Mouse (Mus musculus): Measurements from ENCODE around the gene Pnma1. TPM values are rescaled to one million over a fixed set of nuclear protein-coding genes. Genes with fewer than 3 reads are reported as not detected.

The Pnma1 gene
- total and polyA plus RNA-seq, 3 experiments: 0.13 to 0.30 TPM; not detected in 1

DNA sequence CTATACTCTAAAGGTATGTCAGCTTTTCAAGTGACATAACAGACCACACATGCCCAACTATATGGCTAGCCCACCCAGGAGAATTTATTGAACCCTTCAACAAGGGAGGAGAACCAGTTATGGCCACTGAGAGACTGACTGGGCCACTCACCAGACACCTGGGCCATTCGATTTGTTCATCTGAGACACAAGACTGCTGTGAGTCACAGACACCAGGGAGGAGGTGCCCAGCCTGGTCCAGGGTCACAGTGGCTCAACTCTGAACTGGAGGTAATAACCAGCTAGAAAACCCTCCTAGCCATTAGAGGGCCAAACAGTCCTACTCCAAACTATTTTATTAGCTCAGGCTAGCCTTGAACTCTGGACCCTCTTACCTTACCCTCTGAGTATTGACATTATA lies 29.8 kb upstream of the Pnma1 start:
- Histone ChIP-seq H3K36me3 (replicated peaks in 1 of 2; ENCODE audit: control insufficient read depth in 1 of 2, insufficient read depth in 1 of 2, low read length in 1 of 2) (peaks cover 11 to 41% of the 10 kb centered on the region in 2 experiments), H3K9me3 (replicated peaks; ENCODE audit: low read length) (no peaks in the 10 kb centered on the region), H3K4me2 (ENCODE audit: insufficient read depth, low read depth, poor library complexity, severe bottlenecking) (no peak overlapping the region), H3K79me2 (replicated peaks; ENCODE audit: control insufficient read depth, extremely low read depth, insufficient read depth, poor library complexity, severe bottlenecking) (peaks cover 23% of the 10 kb centered on the region), H3K9ac (ENCODE audit: insufficient read depth, low read depth) (no peak overlapping the region), H3K27ac (ENCODE audit: insufficient read depth, low read depth) (no peak overlapping the region), H3K27me3 (replicated peaks) (no peaks in the 10 kb centered on the region), H3K4me3 (replicated peaks in 1 of 3; ENCODE audit: low read depth in 2 of 3, low read length in 2 of 3, poor library complexity in 1 of 3) (no peak overlapping the region), H3K4me1 (ENCODE audit: control insufficient read depth in 1 of 2, insufficient read depth in 2 of 2) (peaks cover 37 to 92% of the 10 kb centered on the region in 2 experiments)
- TF ChIP-seq SIN3A (IDR thresholded peaks at IDR 0.05; ENCODE audit: low read length): no peak
- no peak for TF ChIP-seq MAFK (IDR thresholded peaks at IDR 0.05; ENCODE audit: insufficient replicate concordance, low read length)
- TF ChIP-seq KAT2A (IDR thresholded peaks at IDR 0.05; ENCODE audit: insufficient replicate concordance, low read length): no peak
- no peak for TF ChIP-seq POLR2A (IDR thresholded peaks at IDR 0.05; ENCODE audit: low read depth, low read length)
- TF ChIP-seq E2F4 (IDR thresholded peaks at IDR 0.05; ENCODE audit: insufficient replicate concordance, low read depth, low read length): no peak
- no peak for TF ChIP-seq USF2 (conservative IDR thresholded peaks at IDR 0.05; ENCODE audit: low read depth, low read length)
- dilution Hi-C loops (cut with MboI; ENCODE audit: extremely low pct_ligation_motif_present, extremely low pct_unique_long_range_greater_than_20kb, low sequenced_read_pairs): no loop called here
- in situ Hi-C loops (cut with MboI; ENCODE audit: low pct_ligation_motif_present, low pct_unique_long_range_greater_than_20kb, low sequenced_read_pairs): no loop called here
- no peak for DNase-seq (ENCODE audit: extremely low read depth)

DNA sequence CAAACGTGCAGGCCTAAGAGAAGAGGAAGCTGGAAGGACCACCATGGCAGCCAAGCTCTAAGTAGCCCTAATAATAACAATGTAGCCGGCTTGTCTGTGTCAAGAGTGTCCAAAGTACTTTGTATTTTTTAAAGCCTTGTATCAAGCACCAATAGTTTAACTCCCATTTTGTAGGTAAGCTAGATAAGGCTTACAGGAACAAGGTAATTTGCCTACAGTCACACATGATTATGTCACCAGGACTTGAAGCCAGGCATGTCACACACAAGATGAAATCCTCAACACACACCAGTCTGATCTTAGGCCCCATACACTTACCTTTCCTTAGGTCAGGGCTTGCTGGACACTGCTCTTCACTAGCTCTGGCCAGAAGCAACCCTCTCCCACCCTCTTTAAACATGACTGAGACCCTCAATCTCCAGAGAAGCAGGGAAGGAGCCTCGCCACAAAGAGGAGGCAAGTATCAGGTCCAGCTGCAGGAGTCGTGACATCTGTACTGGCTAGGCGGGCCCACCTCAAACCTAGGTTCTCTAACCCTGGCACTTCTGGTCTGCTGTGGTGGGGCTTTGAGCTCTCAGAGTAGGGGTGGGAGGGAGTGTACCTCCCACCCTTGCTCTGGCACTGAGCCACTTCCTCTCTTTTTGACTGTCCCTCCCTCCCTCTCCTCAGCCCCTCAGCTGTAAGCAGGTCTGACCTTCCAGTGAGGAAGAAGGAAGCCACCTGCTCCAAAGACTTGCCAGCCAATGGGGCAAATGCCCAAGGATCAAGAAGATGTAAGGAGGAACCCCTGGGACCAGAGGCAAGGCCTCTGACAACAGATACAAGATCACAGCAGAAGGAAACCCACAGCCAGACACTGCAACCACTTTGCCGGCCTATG lies 28.8 kb upstream of the Pnma1 start:
- no peaks in the 10 kb centered on the region for H3K27me3 ChIP-seq (replicated peaks)
- in situ Hi-C loops (cut with MboI; ENCODE audit: low pct_ligation_motif_present, low pct_unique_long_range_greater_than_20kb, low sequenced_read_pairs) (no loop called here), dilution Hi-C loops (cut with MboI; ENCODE audit: extremely low pct_ligation_motif_present, extremely low pct_unique_long_range_greater_than_20kb, low sequenced_read_pairs) (no loop called here)
- no peaks in the 10 kb centered on the region for H3K9me3 ChIP-seq (replicated peaks; ENCODE audit: low read length)
- no peak overlapping the region for H3K9ac ChIP-seq (ENCODE audit: insufficient read depth, low read depth)
- no peak for DNase-seq (ENCODE audit: extremely low read depth)
- H3K79me2 ChIP-seq (replicated peaks; ENCODE audit: control insufficient read depth, extremely low read depth, insufficient read depth, poor library complexity, severe bottlenecking): peaks cover 19% of the 10 kb centered on the region
- H3K4me1 ChIP-seq (ENCODE audit: control insufficient read depth in 1 of 2, insufficient read depth in 2 of 2): peaks cover 41 to 95% of the 10 kb centered on the region in 2 experiments
- peak overlapping the region; percentile 13; the same call in 1 of the 2 replicates for H3K27ac ChIP-seq (ENCODE audit: insufficient read depth, low read depth)
- peaks cover 18 to 45% of the 10 kb centered on the region in 2 experiments for H3K36me3 ChIP-seq (replicated peaks in 1 of 2; ENCODE audit: control insufficient read depth in 1 of 2, insufficient read depth in 1 of 2, low read length in 1 of 2)
- 0 out of 2 replicates have a peak overlapping the region, but pooled peaks have one; percentile 66 for H3K4me2 ChIP-seq (ENCODE audit: insufficient read depth, low read depth, poor library complexity, severe bottlenecking)
- TF ChIP-seq KAT2A (IDR thresholded peaks at IDR 0.05; ENCODE audit: insufficient replicate concordance, low read length): no peak
- no peak for TF ChIP-seq RCOR1 (conservative IDR thresholded peaks at IDR 0.05; ENCODE audit: low read depth, low read length)
- peak; percentile 78 for TF ChIP-seq BHLHE40 (IDR thresholded peaks at IDR 0.05; ENCODE audit: low read depth, low read length)
- no peak for TF ChIP-seq MAFK (IDR thresholded peaks at IDR 0.05; ENCODE audit: insufficient replicate concordance, low read length)
- no peak overlapping the region for H3K4me3 ChIP-seq (replicated peaks in 1 of 3; ENCODE audit: low read depth in 2 of 3, low read length in 2 of 3, poor library complexity in 1 of 3)

DNA sequence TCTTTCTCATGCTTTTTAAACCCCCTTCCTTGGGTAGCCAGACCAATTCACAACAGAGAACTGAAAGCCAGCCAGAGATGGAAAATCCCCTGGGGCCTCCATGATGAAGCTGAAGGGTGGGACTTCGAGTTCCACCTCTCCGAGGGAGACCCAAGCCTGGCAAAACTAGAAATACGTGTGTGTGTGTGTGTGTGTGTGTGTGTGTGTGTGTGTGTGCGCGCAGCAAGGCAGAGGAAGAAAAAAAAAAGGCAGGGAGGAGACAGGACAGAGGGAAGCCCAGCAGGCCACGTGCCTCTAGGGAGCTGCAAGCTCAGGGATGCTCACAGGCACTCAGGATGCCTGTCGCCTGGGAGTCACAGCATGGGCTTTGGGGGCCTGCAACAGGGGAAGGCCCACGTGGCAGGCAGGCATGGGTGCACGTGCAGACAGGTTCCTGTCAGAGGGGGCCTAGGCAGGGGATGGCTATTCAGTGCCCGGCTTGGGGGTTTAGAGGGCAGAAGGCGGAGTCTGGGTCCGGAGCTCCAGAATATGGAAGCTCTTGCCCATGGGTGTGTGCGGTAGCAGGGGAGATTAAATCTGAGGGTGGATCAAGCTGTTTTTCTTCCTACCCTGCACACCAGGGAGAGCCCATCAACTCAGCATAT lies 28.0 kb upstream of the Pnma1 start:
- Histone ChIP-seq H3K9ac (ENCODE audit: insufficient read depth, low read depth) (peak overlapping the region; percentile 26; the same call in 1 of the 2 replicates), H3K27ac (ENCODE audit: insufficient read depth, low read depth) (peak overlapping the region; percentile 86), H3K36me3 (replicated peaks in 1 of 2; ENCODE audit: control insufficient read depth in 1 of 2, insufficient read depth in 1 of 2, low read length in 1 of 2) (peaks cover 26 to 45% of the 10 kb centered on the region in 2 experiments), H3K4me3 (replicated peaks in 1 of 3; ENCODE audit: low read depth in 2 of 3, low read length in 2 of 3, poor library complexity in 1 of 3) (peak overlapping the region; percentile 30 to 41 (median 34)), H3K79me2 (replicated peaks; ENCODE audit: control insufficient read depth, extremely low read depth, insufficient read depth, poor library complexity, severe bottlenecking) (peaks cover 19% of the 10 kb centered on the region), H3K9me3 (replicated peaks; ENCODE audit: low read length) (no peaks in the 10 kb centered on the region), H3K4me2 (ENCODE audit: insufficient read depth, low read depth, poor library complexity, severe bottlenecking) (peak overlapping the region; percentile 66), H3K4me1 (ENCODE audit: control insufficient read depth in 1 of 2, insufficient read depth in 2 of 2) (peaks cover 41 to 86% of the 10 kb centered on the region in 2 experiments), H3K27me3 (replicated peaks) (no peaks in the 10 kb centered on the region)
- peak; percentile 83 for DNase-seq (ENCODE audit: extremely low read depth)
- in situ Hi-C loops (cut with MboI; ENCODE audit: low pct_ligation_motif_present, low pct_unique_long_range_greater_than_20kb, low sequenced_read_pairs): no loop called here
- dilution Hi-C loops (cut with MboI; ENCODE audit: extremely low pct_ligation_motif_present, extremely low pct_unique_long_range_greater_than_20kb, low sequenced_read_pairs): no loop called here
- TF ChIP-seq MEF2A (IDR thresholded peaks at IDR 0.05; ENCODE audit: borderline replicate concordance, low read depth, low read length) (peak; percentile 35; the same call in 1 of the 2 replicates), USF1 (IDR thresholded peaks at IDR 0.05; ENCODE audit: low read depth, low read length) (0 out of 2 replicates have a peak, but pooled peaks have one; percentile 9), ZMIZ1 (IDR thresholded peaks at IDR 0.05; ENCODE audit: low read depth, low read length) (no peak), PAX5 (IDR thresholded peaks at IDR 0.05; ENCODE audit: low read length) (no peak), ELF1 (IDR thresholded peaks at IDR 0.05; ENCODE audit: low read depth, low read length) (no peak; the same call in none of the 2 replicates), SIN3A (IDR thresholded peaks at IDR 0.05; ENCODE audit: low read length) (no peak; the same call in 1 of the 2 replicates), MYC (IDR thresholded peaks at IDR 0.05; ENCODE audit: low read depth, low read length) (peak; percentile 49; the same call in 1 of the 2 replicates), SMC3 (IDR thresholded peaks at IDR 0.05; ENCODE audit: low read depth, low read length) (no peak), EP300 (IDR thresholded peaks at IDR 0.05; ENCODE audit: low read length) (no peak), UBTF (IDR thresholded peaks at IDR 0.05; ENCODE audit: low read depth, low read length) (peak; percentile 51; the same call in 1 of the 2 replicates), IRF4 (IDR thresholded peaks at IDR 0.05; ENCODE audit: low read depth, low read length) (peak; percentile 66), TBP (conservative IDR thresholded peaks at IDR 0.05; ENCODE audit: low read depth, low read length) (no peak), USF2 (conservative IDR thresholded peaks at IDR 0.05; ENCODE audit: low read depth, low read length) (no peak), BHLHE40 (IDR thresholded peaks at IDR 0.05; ENCODE audit: low read depth, low read length) (peak; percentile 95), MAZ (IDR thresholded peaks at IDR 0.05; ENCODE audit: low read depth, low read length) (0 out of 2 replicates have a peak, but pooled peaks have one; percentile 8), RAD21 (IDR thresholded peaks at IDR 0.05; ENCODE audit: low read depth, low read length) (no peak)

Data from CH12.LX (cell line).